Mouse (Mus musculus) frontal cortex, postnatal 14 days (tissue): Measurements from ENCODE around the gene Gnai3.

ENCODE experiments used
- DNase-seq, 2 experiments: peaks; one replicate each; pipeline ENCODE4 v3.0.0; 2022; ENCODE audit warnings: low spot score in 2 of 2

The Gnai3 gene

DNA sequence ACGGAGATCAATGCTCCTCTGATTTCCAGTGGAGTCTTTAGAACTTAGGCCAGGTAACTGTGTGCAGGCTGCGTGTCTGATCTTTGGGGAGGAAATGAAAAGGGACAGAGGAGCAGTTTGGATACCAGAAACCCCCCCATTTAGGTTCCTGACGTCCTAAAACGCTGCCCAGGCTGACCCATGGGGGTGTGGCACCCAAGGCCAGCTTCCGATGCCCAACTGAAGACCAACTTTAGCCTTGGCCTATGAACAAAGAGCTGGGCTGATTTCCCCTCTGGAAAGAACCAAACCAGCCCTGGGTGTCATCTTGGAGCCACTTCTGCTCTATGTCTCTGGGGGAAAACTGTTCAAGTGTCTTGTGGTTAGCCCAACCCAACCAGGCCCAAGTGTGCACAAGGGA, 18.1 kb upstream of the Gnai3 start:
- no peak for DNase-seq

DNA sequence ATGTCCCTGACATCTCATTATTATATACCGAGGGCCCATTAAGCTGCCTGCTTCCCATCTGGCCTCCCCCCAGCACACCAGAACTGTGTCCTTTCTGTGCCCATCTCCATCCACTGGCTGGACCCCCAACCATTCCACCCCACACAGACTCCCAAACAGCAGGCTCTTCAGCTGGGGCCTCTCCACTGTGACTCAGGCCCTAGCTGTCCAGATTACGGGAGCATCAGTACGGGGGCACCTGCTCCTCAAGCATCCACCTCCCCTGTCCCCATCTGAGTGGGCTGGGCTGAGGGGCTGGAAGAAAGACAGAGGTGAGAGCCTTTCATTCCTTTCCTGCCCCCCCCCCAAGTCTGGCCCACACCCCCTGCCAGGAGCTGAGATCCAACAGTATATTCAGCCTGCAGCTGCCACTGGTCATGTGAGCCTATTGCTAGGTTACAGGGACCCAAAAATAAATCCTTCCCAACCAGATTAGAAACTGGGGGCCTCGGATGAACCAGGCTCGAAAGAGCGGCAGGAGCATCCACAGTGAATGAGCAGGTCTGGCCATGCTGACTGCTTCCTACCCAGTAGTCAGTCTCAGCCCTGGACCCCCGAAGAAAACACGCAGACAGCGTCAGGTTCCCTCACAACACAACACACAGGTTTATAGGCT, 12.6 kb upstream of the Gnai3 start:
- DNase-seq: peak; percentile 60 to 70

DNA sequence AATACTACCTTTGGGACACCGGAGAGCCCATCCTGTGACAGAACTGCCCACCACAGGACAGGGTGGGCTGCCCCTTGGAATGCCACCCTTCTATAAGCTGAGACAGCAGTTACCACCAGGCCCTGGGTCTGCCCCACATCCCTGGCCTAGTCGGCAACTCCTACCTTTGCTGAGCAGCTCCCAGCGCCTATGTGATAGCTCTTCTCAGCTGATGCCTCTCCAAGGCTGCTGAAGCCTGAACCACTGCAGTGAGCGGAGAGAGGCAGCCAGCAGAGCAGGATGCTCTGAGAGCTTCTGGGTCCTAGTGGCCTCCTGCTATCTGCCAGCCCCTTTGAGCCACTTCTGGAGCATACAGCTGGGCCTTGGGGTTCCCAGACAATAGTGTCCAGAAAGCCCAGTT, 8.7 kb upstream of the Gnai3 start, which contains the start of gene Gpr61:
TSS of gene Gpr61 (minus strand) at position 227 of the 400 bp plus-strand sequence.
- DNase-seq: peak; percentile 59 to 63

GRCm38 (mm10) chr3:108152290-108152689, 6.3 kb upstream of the Gnai3 start:
- DNase-seq: no peak

DNA sequence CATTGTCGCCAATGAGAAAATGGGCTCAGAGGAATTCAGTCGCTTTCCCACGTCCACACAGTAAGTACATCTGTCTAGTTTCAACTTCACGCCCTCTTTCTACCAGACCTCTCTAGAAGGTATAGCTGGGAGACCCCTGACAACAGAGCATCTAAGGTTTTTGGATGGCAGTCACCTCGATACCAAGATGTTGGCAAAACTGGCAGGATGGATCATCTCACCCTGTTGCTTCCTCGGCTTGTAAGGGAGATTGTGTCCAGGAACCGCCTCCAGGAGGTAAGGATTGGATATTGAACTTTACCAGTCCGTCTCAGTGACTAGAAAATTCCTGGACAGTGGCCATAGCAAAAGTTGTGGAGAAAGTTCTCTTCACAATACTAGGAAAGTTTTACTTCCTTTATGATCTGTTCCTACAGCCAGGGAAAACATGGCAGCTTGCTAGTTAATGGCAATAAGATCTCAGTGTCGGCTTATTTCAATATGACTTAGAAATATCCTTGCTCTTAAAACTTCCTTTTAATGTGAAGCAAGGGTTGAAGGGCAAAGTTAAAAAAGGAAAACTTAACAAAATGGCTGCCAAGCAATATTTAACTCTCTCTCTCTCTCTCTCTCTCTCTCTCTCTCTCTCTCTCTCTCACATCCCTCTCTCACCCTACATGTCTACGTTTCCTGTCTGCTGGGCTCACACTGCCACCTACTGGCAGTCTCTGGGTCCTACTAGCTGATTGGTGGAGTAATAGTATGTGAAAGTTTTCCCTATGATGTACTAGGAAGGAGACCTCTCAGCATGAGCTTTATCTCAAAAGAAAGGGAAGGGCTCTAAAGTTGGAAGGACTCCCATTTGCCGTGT, 1.7 kb upstream of the Gnai3 start:
- peak; percentile 79 to 92 for DNase-seq

DNA sequence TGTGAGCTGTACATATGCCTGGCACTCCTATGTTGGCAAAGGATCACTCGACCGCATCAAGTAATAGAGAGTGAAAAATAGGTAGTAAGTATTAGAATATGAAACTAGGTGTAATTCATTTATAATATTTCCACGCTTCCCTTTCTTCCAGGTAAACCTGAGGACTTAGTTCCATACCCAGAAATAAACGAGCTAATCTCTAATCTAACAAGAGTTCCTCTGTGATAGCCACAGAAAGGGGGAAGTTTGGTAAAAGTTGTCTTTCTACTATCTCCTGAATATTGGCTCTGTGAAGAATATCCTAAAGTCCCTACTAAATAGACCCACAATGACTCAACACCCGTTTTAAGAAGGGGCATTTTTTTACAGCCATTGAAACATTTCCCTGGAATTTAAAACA, 725 bp upstream of the Gnai3 start:
- no peak for DNase-seq

DNA sequence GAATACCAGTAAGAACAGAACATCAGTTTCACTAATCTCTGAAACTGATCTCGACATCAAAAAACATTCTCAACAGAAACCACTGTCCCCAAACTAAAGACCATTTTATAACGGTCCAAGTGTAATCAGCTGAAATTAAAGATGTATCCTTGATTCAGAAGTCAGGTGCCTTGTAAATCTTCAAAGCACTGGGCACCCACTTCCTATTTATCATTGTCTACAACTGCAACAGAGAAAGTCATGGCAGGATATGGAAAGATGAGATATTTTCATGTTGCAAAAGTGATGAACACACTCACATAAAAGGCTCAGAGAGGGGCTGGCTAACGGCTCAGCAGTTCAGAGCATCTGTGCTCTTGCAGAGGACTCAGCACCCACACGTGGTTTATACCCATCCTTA, 5.2 kb downstream of the Gnai3 start:
- DNase-seq: no peak

DNA sequence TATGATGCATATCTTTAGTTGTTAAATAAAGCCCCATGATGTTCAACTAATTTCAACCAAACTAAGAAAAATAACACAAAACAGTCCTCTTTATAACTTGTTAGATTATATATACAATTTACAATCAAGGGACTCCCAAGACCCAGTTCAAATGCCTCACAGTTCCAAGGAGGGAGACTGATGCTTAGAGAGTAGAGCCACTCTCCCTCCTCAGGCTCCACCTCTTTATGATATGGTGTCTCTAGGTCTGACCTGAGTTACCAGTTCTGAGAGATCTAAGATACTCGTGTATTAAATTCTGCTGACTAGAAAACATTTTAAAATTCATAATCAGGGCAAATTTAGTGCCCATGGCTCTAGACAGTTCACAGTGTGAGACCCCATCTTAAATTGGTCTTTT, 6.8 kb downstream of the Gnai3 start:
- DNase-seq: no peak

DNA sequence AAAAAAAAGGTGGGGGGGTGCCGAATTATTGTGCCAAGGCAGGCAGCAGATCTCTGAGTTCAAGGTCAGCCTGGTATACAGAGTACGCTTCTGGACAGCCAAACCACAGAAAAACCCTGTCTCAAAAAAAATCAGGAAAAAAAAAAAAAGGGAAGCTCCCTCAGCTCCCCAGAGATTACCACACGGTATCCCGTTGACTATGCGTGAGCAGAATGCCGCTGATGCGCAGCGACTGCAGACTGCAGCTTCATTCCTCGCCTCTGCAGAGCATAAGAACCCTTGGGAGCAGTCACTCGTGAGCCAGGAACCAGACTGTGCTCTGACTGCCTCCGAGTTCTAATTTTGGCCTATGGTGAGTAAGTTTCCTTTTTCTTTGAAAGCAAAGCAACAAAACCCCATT, 11.2 kb downstream of the Gnai3 start:
- peak in 1 of 2 experiments; percentile 29 for DNase-seq

- DNase-seq: no peak
Observed at GRCm38 (mm10) chr3:108132484-108132883, 13.5 kb downstream of the Gnai3 start.

DNA sequence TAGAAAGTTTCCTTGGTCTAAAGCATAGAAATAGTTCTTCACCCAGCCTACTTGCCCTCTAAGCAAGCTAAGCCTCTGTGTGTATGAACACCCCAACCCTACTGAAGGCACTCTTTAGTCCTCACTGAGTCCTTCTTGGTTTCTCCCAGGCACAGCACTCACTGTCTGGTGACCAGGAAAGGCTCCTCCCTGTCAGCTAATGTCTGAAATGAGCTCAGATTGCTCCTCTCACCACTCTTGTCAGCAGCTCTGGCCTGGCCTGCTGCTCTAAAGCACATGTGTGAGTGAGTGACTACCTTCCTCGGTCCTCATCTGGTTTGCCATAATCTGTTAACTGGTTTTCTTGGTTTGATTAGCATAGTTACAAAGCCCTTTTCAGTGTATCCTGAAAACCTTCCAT, 14.1 kb downstream of the Gnai3 start:
- DNase-seq: no peak

DNA sequence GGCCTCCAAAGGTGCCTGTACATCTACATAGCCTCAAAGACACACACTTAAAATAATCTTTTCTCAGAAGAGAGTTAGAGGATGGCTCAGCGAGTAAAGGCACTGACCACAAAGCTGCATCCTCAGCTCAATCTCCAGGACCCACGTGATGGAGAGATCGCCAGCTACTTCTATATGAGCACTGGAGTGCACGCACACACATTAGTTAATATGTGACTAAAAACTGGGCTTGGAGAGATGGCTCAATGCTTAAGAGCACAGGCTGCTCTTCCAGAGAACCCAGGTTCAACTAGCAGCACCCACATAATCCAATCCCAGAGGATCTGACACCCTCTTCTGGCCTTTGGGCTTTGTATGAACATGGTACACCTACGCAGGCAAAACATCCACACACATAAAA, 14.7 kb downstream of the Gnai3 start:
- DNase-seq: no peak

DNA sequence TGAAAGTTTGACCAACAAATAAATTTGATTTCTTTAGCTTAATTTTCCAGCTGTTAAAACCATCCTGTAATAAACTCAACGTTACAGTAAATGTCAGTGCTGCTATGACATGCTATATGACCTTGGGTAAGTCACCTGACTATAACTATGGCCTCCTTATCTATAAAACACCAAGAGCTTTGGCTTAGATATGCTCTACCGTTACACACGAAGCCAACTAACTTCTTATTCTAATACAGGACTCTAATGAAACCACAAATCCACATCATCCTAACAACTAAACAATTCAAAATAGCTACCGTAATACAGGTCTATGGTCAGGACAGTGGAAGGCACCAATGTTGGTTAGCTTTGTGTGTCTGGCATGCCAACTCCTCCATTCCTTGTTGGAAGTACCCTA, 16.1 kb downstream of the Gnai3 start:
- DNase-seq: no peak

DNA sequence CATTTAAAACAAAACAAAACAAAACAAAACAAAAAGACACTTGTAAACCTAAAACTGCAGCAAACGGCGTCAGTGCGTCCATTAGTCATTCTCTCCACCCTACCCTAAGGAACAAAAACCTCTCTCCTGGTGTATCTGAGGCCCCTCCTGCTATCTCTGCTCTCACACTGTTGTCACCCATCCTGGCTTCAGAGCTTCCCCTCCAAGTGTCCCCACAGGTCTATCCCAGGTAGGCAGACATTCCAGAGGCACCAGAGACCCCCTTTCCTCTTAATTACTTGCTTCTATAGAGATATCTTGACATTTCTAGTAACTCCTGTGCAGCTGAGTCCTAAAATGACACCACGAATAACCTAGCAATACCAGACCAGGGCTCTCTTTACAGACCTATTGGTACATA, 16.6 kb downstream of the Gnai3 start:
- DNase-seq: no peak

DNA sequence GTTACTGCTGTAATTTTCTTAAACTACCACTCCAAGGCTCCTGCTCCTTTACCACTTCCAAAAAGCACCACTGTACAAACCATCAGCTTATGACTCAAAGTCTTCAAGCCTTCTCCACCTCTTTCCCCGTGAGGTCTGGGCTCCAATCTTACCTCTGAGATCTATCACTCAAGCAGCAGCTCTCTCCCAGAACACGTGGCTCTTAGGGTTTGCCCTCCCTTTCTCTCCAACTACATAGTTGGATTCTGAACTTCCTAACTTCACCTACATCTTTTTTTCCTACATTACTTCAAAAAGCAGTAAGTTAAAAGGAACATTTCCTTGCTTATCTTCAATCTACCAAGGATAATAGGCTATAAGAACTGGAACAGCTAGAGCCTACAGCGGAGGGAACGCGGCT, 17.4 kb downstream of the Gnai3 start:
- DNase-seq: no peak

- no peak for DNase-seq
Observed at GRCm38 (mm10) chr3:108126327-108126726, 19.6 kb downstream of the Gnai3 start.

- no peak for DNase-seq
Observed at GRCm38 (mm10) chr3:108124131-108124530, 21.8 kb downstream of the Gnai3 start.

DNA sequence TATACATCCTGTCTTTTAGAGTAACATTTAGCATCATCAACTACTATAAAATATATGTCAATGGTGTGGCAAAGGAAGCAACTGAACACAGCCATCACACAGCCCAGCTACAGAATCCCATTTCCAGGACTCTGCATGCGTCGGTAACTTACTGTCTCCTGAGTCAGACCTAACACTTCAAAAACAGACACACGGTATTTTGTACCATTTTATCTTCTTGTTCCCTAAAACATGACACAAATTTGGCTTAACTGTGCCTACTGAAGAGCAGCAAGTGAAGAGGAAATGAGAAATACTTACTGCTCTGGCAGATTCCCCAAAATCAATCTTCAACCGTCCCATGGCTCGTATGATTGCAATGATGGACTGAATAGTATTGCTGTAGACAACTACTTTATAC, 22.7 kb downstream of the Gnai3 start:
- DNase-seq: no peak

GRCm38 (mm10) chr3:108121101-108121500, 24.8 kb downstream of the Gnai3 start:
- DNase-seq: no peak

- DNase-seq: no peak
Observed at GRCm38 (mm10) chr3:108117465-108117864, 28.5 kb downstream of the Gnai3 start.

- no peak for DNase-seq
Observed at GRCm38 (mm10) chr3:108113591-108114289, 32.2 kb downstream of the Gnai3 start.

DNA sequence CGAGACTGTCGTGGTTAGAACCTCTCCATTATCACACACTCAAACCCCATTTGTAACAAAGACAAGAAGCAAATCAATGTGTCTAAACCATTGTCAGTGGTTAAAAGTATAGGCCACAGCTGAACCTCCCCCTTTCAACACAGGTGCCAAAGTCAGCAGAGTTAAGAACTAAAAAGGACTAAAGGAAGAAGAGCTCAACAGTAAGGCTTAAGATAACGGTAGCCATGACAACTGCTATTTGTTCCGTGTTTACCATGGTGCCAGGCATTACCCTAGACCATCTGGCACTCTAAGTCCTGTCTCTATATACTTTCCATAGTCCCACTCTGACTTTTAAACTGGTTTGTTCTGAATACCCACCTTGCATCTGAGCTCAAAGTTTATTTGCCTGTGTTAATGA, 33.3 kb downstream of the Gnai3 start:
- DNase-seq: no peak

- no peak for DNase-seq
Observed at GRCm38 (mm10) chr3:108112246-108112645, 33.7 kb downstream of the Gnai3 start.
